Mouse (Mus musculus) T-helper 1 cell (primary cell): ENCODE data around the gene Cadm4.
"Not testable (repeated sequence)": the region's sequence is repeated elsewhere in the genome, so short reads cannot be mapped to it uniquely, and the experiment has no call there.

Source experiments
- in situ Hi-C: fragments of 300-600 bp; cut with MboI, MseI; formaldehyde crosslinking; loops from one replicate; pipeline ENCODE4 v1.15.1; 2025; ENCODE audit warnings: high pct_unique_total_duplicates

Gene Cadm4

GRCm38 (mm10) chr7:24466835-24467234 is 15.0 kb upstream of the Cadm4 start:
- in situ Hi-C loops = no loop called here

- in situ Hi-C loops = no loop called here
These were observed 13.9 kb upstream of the Cadm4 start for GRCm38 (mm10) chr7:24467886-24468285.

- in situ Hi-C loops = no loop called here
These were observed 12.7 kb upstream of the Cadm4 start for GRCm38 (mm10) chr7:24469126-24469525.

- in situ Hi-C loops = no loop called here
These were observed 11.5 kb upstream of the Cadm4 start for GRCm38 (mm10) chr7:24470356-24470755.

GRCm38 (mm10) chr7:24472442-24472841 is 9.4 kb upstream of the Cadm4 start:
- in situ Hi-C loops = no loop called here

- in situ Hi-C loops = no loop called here
These were observed 8.9 kb upstream of the Cadm4 start for GRCm38 (mm10) chr7:24472937-24473336.

- in situ Hi-C loops = no loop called here
These were observed 7.8 kb upstream of the Cadm4 start for GRCm38 (mm10) chr7:24473913-24474529.

GRCm38 (mm10) chr7:24474811-24475506 is 6.9 kb upstream of the Cadm4 start:
- in situ Hi-C loops = no loop called here

- in situ Hi-C loops = no loop called here
These were observed 5.5 kb upstream of the Cadm4 start for GRCm38 (mm10) chr7:24476338-24476737.

GRCm38 (mm10) chr7:24476856-24477255 is 5.0 kb upstream of the Cadm4 start:
- in situ Hi-C loops = no loop called here

GRCm38 (mm10) chr7:24478911-24479310 is 2.9 kb upstream of the Cadm4 start:
- in situ Hi-C loops = no loop called here

GRCm38 (mm10) chr7:24479685-24480084 is 2.1 kb upstream of the Cadm4 start:
- in situ Hi-C loops = no loop called here

- in situ Hi-C loops = no loop called here
These were observed 1.5 kb upstream of the Cadm4 start for GRCm38 (mm10) chr7:24480121-24480941.

- in situ Hi-C loops = no loop called here
These were observed 793 bp upstream of the Cadm4 start for GRCm38 (mm10) chr7:24480986-24481473.

GRCm38 (mm10) chr7:24482208-24483020 is 591 bp downstream of the Cadm4 start:
- in situ Hi-C loops = no loop called here

- in situ Hi-C loops = not testable (repeated sequence)
These were observed 1.5 kb downstream of the Cadm4 start for GRCm38 (mm10) chr7:24483291-24483690.

GRCm38 (mm10) chr7:24485481-24485880 is 3.7 kb downstream of the Cadm4 start:
- in situ Hi-C loops = no loop called here

GRCm38 (mm10) chr7:24486654-24487130 is 4.9 kb downstream of the Cadm4 start:
- in situ Hi-C loops = no loop called here

- in situ Hi-C loops = no loop called here
These were observed 5.6 kb downstream of the Cadm4 start for GRCm38 (mm10) chr7:24487403-24487802.

GRCm38 (mm10) chr7:24488303-24488702 is 6.5 kb downstream of the Cadm4 start:
- in situ Hi-C loops = no loop called here

- in situ Hi-C loops = no loop called here
These were observed 18.2 kb downstream of the Cadm4 start for GRCm38 (mm10) chr7:24499856-24500577.
